Mouse (Mus musculus): Measurements from ENCODE around the gene Pde10a. TPM values are rescaled to one million over a fixed set of nuclear protein-coding genes. Genes with fewer than 3 reads are reported as not detected.

Gene Pde10a
- polyA plus RNA-seq, 1 experiment from 2014 or later: 12.5 TPM

- Histone ChIP-seq H3K4me1 (no peaks in the 10 kb centered on the region), H3K9me3 (replicated peaks) (no peaks in the 10 kb centered on the region), H3K4me3 (replicated peaks) (no peak overlapping the region), H3K9ac (replicated peaks) (no peak overlapping the region), H3K27ac (replicated peaks) (no peak overlapping the region), H3K27me3 (replicated peaks) (no peaks in the 10 kb centered on the region), H3K36me3 (no peaks in the 10 kb centered on the region), H3K4me2 (no peak overlapping the region)
- ATAC-seq (ENCODE audit: low FRiP score): no peak
- WGBS: 34% methylated on average over 1 of the region's 1 CpGs
These were observed 352.9 kb downstream of the Pde10a start for GRCm38 (mm10) chr17:8878056-8878455.

- Histone ChIP-seq H3K27me3 (replicated peaks) (no peaks in the 10 kb centered on the region), H3K4me2 (no peak overlapping the region), H3K4me3 (replicated peaks) (no peak overlapping the region), H3K9me3 (replicated peaks) (no peaks in the 10 kb centered on the region), H3K4me1 (peaks cover 16% of the 10 kb centered on the region), H3K36me3 (no peaks in the 10 kb centered on the region), H3K27ac (replicated peaks) (no peak overlapping the region), H3K9ac (replicated peaks) (no peak overlapping the region)
- WGBS: 92% methylated on average over 6 of the region's 6 CpGs
- no peak for ATAC-seq (ENCODE audit: low FRiP score)
These were observed 356.5 kb downstream of the Pde10a start for GRCm38 (mm10) chr17:8881711-8882110.

GRCm38 (mm10) chr17:8884691-8885090 lies 359.5 kb downstream of the Pde10a start:
- no peaks in the 10 kb centered on the region for H3K36me3 ChIP-seq
- no peak overlapping the region for H3K4me2 ChIP-seq
- no peaks in the 10 kb centered on the region for H3K27me3 ChIP-seq (replicated peaks)
- WGBS: 58% methylated on average over 5 of the region's 5 CpGs
- no peaks in the 10 kb centered on the region for H3K9me3 ChIP-seq (replicated peaks)
- H3K4me1 ChIP-seq: peaks cover 25% of the 10 kb centered on the region
- no peak overlapping the region for H3K4me3 ChIP-seq (replicated peaks)
- no peak for ATAC-seq (ENCODE audit: low FRiP score)
- no peak overlapping the region for H3K9ac ChIP-seq (replicated peaks)
- H3K27ac ChIP-seq (replicated peaks): no peak overlapping the region

GRCm38 (mm10) chr17:8885830-8886229 lies 360.7 kb downstream of the Pde10a start:
- ATAC-seq (ENCODE audit: low FRiP score): no peak
- WGBS: 58% methylated on average over 6 of the region's 6 CpGs

GRCm38 (mm10) chr17:8888105-8888504 lies 362.9 kb downstream of the Pde10a start:
- H3K4me3 ChIP-seq (replicated peaks): no peak overlapping the region
- no peaks in the 10 kb centered on the region for H3K27me3 ChIP-seq (replicated peaks)
- no peaks in the 10 kb centered on the region for H3K9me3 ChIP-seq (replicated peaks)
- no peak for ATAC-seq (ENCODE audit: low FRiP score)
- 70% methylated on average over 9 of the region's 9 CpGs for WGBS
- no peak overlapping the region; the same call in 1 of the 2 replicates for H3K27ac ChIP-seq (replicated peaks)
- H3K4me1 ChIP-seq: peaks cover 37% of the 10 kb centered on the region
- no peak overlapping the region for H3K4me2 ChIP-seq
- H3K9ac ChIP-seq (replicated peaks): no peak overlapping the region
- H3K36me3 ChIP-seq: no peaks in the 10 kb centered on the region

More at GRCm38 (mm10) chr17:8885830-8886229, 360.7 kb downstream of the Pde10a start:
- no peak overlapping the region for H3K9ac ChIP-seq (replicated peaks)
- no peak overlapping the region for H3K4me3 ChIP-seq (replicated peaks)
- no peaks in the 10 kb centered on the region for H3K36me3 ChIP-seq
- no peak overlapping the region for H3K27ac ChIP-seq (replicated peaks)
- H3K9me3 ChIP-seq (replicated peaks): no peaks in the 10 kb centered on the region
- no peak overlapping the region for H3K4me2 ChIP-seq
- H3K27me3 ChIP-seq (replicated peaks): no peaks in the 10 kb centered on the region
- H3K4me1 ChIP-seq: peaks cover 25% of the 10 kb centered on the region

GRCm38 (mm10) chr17:8888639-8889038 lies 363.5 kb downstream of the Pde10a start:
- H3K36me3 ChIP-seq: no peaks in the 10 kb centered on the region
- no peaks in the 10 kb centered on the region for H3K9me3 ChIP-seq (replicated peaks)
- WGBS: 78% methylated on average over 5 of the region's 5 CpGs
- H3K27ac ChIP-seq (replicated peaks): no peak overlapping the region
- peaks cover 42% of the 10 kb centered on the region for H3K4me1 ChIP-seq
- no peak overlapping the region for H3K4me2 ChIP-seq
- no peak overlapping the region for H3K4me3 ChIP-seq (replicated peaks)
- no peaks in the 10 kb centered on the region for H3K27me3 ChIP-seq (replicated peaks)
- ATAC-seq (ENCODE audit: low FRiP score): no peak
- H3K9ac ChIP-seq (replicated peaks): no peak overlapping the region

GRCm38 (mm10) chr17:8892193-8892985 lies 367.2 kb downstream of the Pde10a start:
- ATAC-seq (ENCODE audit: low FRiP score): no peak

GRCm38 (mm10) chr17:8895991-8896390 lies 370.8 kb downstream of the Pde10a start:
- Histone ChIP-seq H3K9me3 (replicated peaks) (no peaks in the 10 kb centered on the region), H3K4me3 (replicated peaks) (no peak overlapping the region), H3K4me1 (peaks cover 17% of the 10 kb centered on the region), H3K4me2 (no peak overlapping the region), H3K27ac (replicated peaks) (no peak overlapping the region), H3K9ac (replicated peaks) (no peak overlapping the region), H3K27me3 (replicated peaks) (no peaks in the 10 kb centered on the region), H3K36me3 (no peaks in the 10 kb centered on the region)
- no peak for ATAC-seq (ENCODE audit: low FRiP score)
- 84% methylated on average over 14 of the region's 14 CpGs for WGBS

More at GRCm38 (mm10) chr17:8892193-8892985, 367.2 kb downstream of the Pde10a start:
- WGBS: 85% methylated on average over 13 of the region's 13 CpGs
- Histone ChIP-seq H3K4me1 (peaks cover 26% of the 10 kb centered on the region), H3K36me3 (no peaks in the 10 kb centered on the region), H3K9ac (replicated peaks) (no peak overlapping the region), H3K27me3 (replicated peaks) (no peaks in the 10 kb centered on the region), H3K4me3 (replicated peaks) (no peak overlapping the region), H3K4me2 (no peak overlapping the region), H3K27ac (replicated peaks) (no peak overlapping the region), H3K9me3 (replicated peaks) (no peaks in the 10 kb centered on the region)

GRCm38 (mm10) chr17:8897749-8898148 lies 372.6 kb downstream of the Pde10a start:
- Histone ChIP-seq H3K9me3 (replicated peaks) (no peaks in the 10 kb centered on the region), H3K27ac (replicated peaks) (no peak overlapping the region), H3K4me1 (peaks cover 8% of the 10 kb centered on the region; the same call in 1 of the 2 replicates), H3K4me2 (no peak overlapping the region), H3K4me3 (replicated peaks) (no peak overlapping the region), H3K9ac (replicated peaks) (no peak overlapping the region), H3K27me3 (replicated peaks) (no peaks in the 10 kb centered on the region), H3K36me3 (no peaks in the 10 kb centered on the region)
- ATAC-seq (ENCODE audit: low FRiP score): no peak
- WGBS: 65% methylated on average over 10 of the region's 10 CpGs

GRCm38 (mm10) chr17:8898221-8898620 lies 373.0 kb downstream of the Pde10a start:
- H3K27me3 ChIP-seq (replicated peaks): no peaks in the 10 kb centered on the region
- no peak for ATAC-seq (ENCODE audit: low FRiP score)
- H3K4me2 ChIP-seq: no peak overlapping the region
- no peaks in the 10 kb centered on the region for H3K9me3 ChIP-seq (replicated peaks)
- H3K4me1 ChIP-seq: peaks cover 3% of the 10 kb centered on the region; the same call in 1 of the 2 replicates
- no peak overlapping the region for H3K27ac ChIP-seq (replicated peaks)
- no peak overlapping the region for H3K4me3 ChIP-seq (replicated peaks)
- no peaks in the 10 kb centered on the region for H3K36me3 ChIP-seq
- WGBS: 72% methylated on average over 8 of the region's 8 CpGs
- H3K9ac ChIP-seq (replicated peaks): no peak overlapping the region

GRCm38 (mm10) chr17:8899212-8899611 lies 374.0 kb downstream of the Pde10a start:
- no peaks in the 10 kb centered on the region for H3K36me3 ChIP-seq
- no peak overlapping the region for H3K27ac ChIP-seq (replicated peaks)
- H3K9me3 ChIP-seq (replicated peaks): no peaks in the 10 kb centered on the region
- H3K4me1 ChIP-seq: no peaks in the 10 kb centered on the region
- H3K27me3 ChIP-seq (replicated peaks): no peaks in the 10 kb centered on the region
- no peak for ATAC-seq (ENCODE audit: low FRiP score)
- WGBS: 81% methylated on average over 7 of the region's 7 CpGs
- no peak overlapping the region for H3K4me3 ChIP-seq (replicated peaks)
- H3K9ac ChIP-seq (replicated peaks): no peak overlapping the region
- no peak overlapping the region for H3K4me2 ChIP-seq

GRCm38 (mm10) chr17:8903555-8904283 lies 378.5 kb downstream of the Pde10a start:
- no peak for ATAC-seq (ENCODE audit: low FRiP score)
- Histone ChIP-seq H3K4me3 (replicated peaks) (no peak overlapping the region), H3K4me1 (0 out of 2 replicates have a peak, but pooled peaks cover 3% of the 10 kb centered on the region), H3K9me3 (replicated peaks) (no peaks in the 10 kb centered on the region), H3K4me2 (no peak overlapping the region), H3K36me3 (no peaks in the 10 kb centered on the region), H3K27ac (replicated peaks) (no peak overlapping the region), H3K9ac (replicated peaks) (no peak overlapping the region), H3K27me3 (replicated peaks) (no peaks in the 10 kb centered on the region)
- WGBS: 76% methylated on average over 5 of the region's 5 CpGs

Data from neural tube, embryonic 15.5 days (tissue).